In the genomic region with DNA sequence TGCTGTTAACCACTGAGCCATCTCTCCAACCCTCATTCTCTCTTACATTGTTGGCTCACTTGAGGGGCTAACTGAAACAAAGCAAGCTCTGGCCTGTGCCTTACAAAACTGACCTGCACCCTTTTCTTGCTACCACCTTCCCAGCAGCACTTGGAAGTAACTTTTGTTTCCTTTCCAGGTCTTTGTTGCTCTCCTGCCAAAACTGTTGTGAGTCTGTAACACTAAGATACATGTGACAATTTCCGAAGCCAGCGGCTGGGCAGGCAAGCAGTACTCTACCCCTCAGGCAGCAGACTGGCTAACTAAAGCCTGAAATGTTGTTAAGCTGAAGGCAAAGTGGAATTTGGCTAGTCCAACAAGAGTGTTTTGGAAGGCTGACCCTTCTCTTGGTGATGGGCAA, we compare ENCODE assay signal across 25 mouse cellular contexts.
DNase-seq lines count a peak whose midpoint lies in the region; ATAC-seq and TF ChIP-seq lines count a peak whose summit lies in the region.
"Had no signal": no experiment of that assay in that cellular context is flagged by ENCODE, and none has a peak within 500 bp of the region (broad histone marks: within the 10 kb centered on the region; RNA-seq: fewer than 3 reads in every experiment).

No protein-coding gene starts in this region.

- H3K9me3 ChIP-seq in midbrain, embryonic 10.5 days (replicated peaks) = no peaks in the 10 kb centered on the region
- no peaks in the 10 kb centered on the region for H3K9me3 ChIP-seq in midbrain, embryonic 11.5 days (ENCODE audit: control insufficient read depth, low read length)
- H3K9me3 ChIP-seq: embryonic facial prominence, embryonic 10.5 days; embryonic facial prominence, embryonic 13.5 days; forebrain, embryonic 10.5 days; forebrain, embryonic 13.5 days had no signal

- peaks cover 50% of the 10 kb centered on the region for H3K4me1 ChIP-seq in midbrain, embryonic 10.5 days
- H3K4me1 ChIP-seq in midbrain, embryonic 11.5 days (ENCODE audit: control insufficient read depth, insufficient read depth, low read length) = peaks cover 17% of the 10 kb centered on the region
- peaks cover 30% of the 10 kb centered on the region for H3K4me1 ChIP-seq in brown adipose tissue, adult 24 weeks (ENCODE audit: control insufficient read depth, insufficient read depth, insufficient read length, low read length)

- no peak overlapping the region for H3K9ac ChIP-seq in midbrain, embryonic 11.5 days (ENCODE audit: low read length)
- H3K9ac ChIP-seq: embryonic facial prominence, embryonic 13.5 days; forebrain, embryonic 13.5 days; hindbrain, embryonic 14.5 days had no signal

- 95% methylated on average over 2 of the region's 2 CpGs for WGBS in midbrain, embryonic 10.5 days
- whole genome bisulfite sequencing in midbrain, embryonic 11.5 days = 100% methylated on average over 2 of the region's 2 CpGs

- no peak for DNase-seq in gastrocnemius, adult 2 months
- DNase-seq in gastrocnemius, postnatal 14 days = no peak
- no peak for DNase-seq in midbrain, embryonic 10.5 days (ENCODE audit: low spot score)
- no peak for DNase-seq in midbrain, embryonic 11.5 days (ENCODE audit: low spot score, missing footprints)
- DNase-seq in adipocyte (ENCODE audit: low spot score) = peak; percentile 59
- DNase-seq in kidney, postnatal 10 days = no peak
- DNase-seq in kidney, adult 18-20 months = no peak
- DNase-seq: adrenal gland, adult 2 months; cerebellum, adult 11-12 months; cerebellum, adult 8-10 months; cerebellum, postnatal 10 days; cerebellum, postnatal 36 days; embryo, embryonic 11 days; gastrocnemius, postnatal 36 days had no signal

- peak overlapping the region; percentile 38 for H3K27ac ChIP-seq in gastrocnemius, adult 2 months
- 0 out of 2 replicates have a peak overlapping the region, but pooled peaks have one; percentile 49 for H3K27ac ChIP-seq in midbrain, embryonic 10.5 days (replicated peaks)
- H3K27ac ChIP-seq in midbrain, embryonic 11.5 days (ENCODE audit: low read depth, low read length) = no peak overlapping the region
- peak overlapping the region; percentile 85 for H3K27ac ChIP-seq in brown adipose tissue, adult 24 weeks (replicated peaks; ENCODE audit: low read depth, low read length)
- H3K27ac ChIP-seq: embryonic facial prominence, embryonic 10.5 days; embryonic facial prominence, embryonic 13.5 days; forebrain, embryonic 10.5 days; forebrain, embryonic 13.5 days; hindbrain, embryonic 14.5 days had no signal

- intact Hi-C loops in gastrocnemius, adult 2 months (cut with DNase I) = no loop called here
- intact Hi-C loops in gastrocnemius, postnatal 14 days (cut with DNase I; ENCODE audit: low total_unique reads) = no loop called here

- no peaks in the 10 kb centered on the region for H3K36me3 ChIP-seq in midbrain, embryonic 10.5 days
- H3K36me3 ChIP-seq in midbrain, embryonic 11.5 days (ENCODE audit: control insufficient read depth, insufficient read depth, low read length) = no peaks in the 10 kb centered on the region
- H3K36me3 ChIP-seq: embryonic facial prominence, embryonic 10.5 days; embryonic facial prominence, embryonic 13.5 days; forebrain, embryonic 10.5 days had no signal

- H3K4me3 ChIP-seq in gastrocnemius, adult 2 months = no peak overlapping the region
- H3K4me3 ChIP-seq in midbrain, embryonic 10.5 days = no peak overlapping the region
- H3K4me3 ChIP-seq in midbrain, embryonic 11.5 days (ENCODE audit: low read depth, low read length) = no peak overlapping the region
- no peak overlapping the region for H3K4me3 ChIP-seq in brown adipose tissue, adult 24 weeks (ENCODE audit: insufficient read depth, low read depth, low read length)
- H3K4me3 ChIP-seq: embryonic facial prominence, embryonic 10.5 days; embryonic facial prominence, embryonic 13.5 days; erythroblast, embryonic 14.5 days; forebrain, embryonic 10.5 days; forebrain, embryonic 13.5 days had no signal

- ATAC-seq in midbrain, embryonic 11.5 days (ENCODE audit: low FRiP score) = no peak
- ATAC-seq: activated CD4-positive, CD25-positive, alpha-beta regulatory T cell, adult 4 months; forebrain, embryonic 13.5 days; forebrain, embryonic 16.5 days; intestine, postnatal 0 days had no signal

- H3K27me3 ChIP-seq in midbrain, embryonic 10.5 days (ENCODE audit: low read depth, poor library complexity, severe bottlenecking) = no peaks in the 10 kb centered on the region
- no peaks in the 10 kb centered on the region for H3K27me3 ChIP-seq in midbrain, embryonic 11.5 days (ENCODE audit: control insufficient read depth, insufficient read depth, low read length)
- H3K27me3 ChIP-seq: embryonic facial prominence, embryonic 13.5 days; forebrain, embryonic 13.5 days had no signal

- no peak overlapping the region for H3K4me2 ChIP-seq in midbrain, embryonic 11.5 days
- H3K4me2 ChIP-seq: embryonic facial prominence, embryonic 13.5 days; forebrain, embryonic 13.5 days; heart, embryonic 11.5 days; hindbrain, embryonic 14.5 days had no signal

- TF ChIP-seq CTCF in gastrocnemius, adult 2 months (IDR thresholded peaks at IDR 0.05) = no peak
